Mouse (Mus musculus) cortical plate, adult 2 months (tissue): Measurements from ENCODE around the gene Spint5.

Source experiments
- CTCF ChIP-seq: fragments of 200-500 bp; IDR thresholded peaks from 2 replicates; pipeline ENCODE4 v1.5.1; 2011; ENCODE audit warnings: mild to moderate bottlenecking, control low read depth, low read length; ENCODE audit not compliant: insufficient read depth; ENCODE audit errors: extremely low read depth
- POLR2A ChIP-seq: fragments of 200-500 bp; IDR thresholded peaks from 2 replicates; pipeline ENCODE4 v1.6.1; 2011; ENCODE audit warnings: mild to moderate bottlenecking, low read length, control low read depth; ENCODE audit not compliant: insufficient read depth; ENCODE audit errors: extremely low read depth

- TF ChIP-seq CTCF (no peak), POLR2A (no peak)
Observed at GRCm38 (mm10) chr2:164715005-164715404, at the start of gene Spint5.
